In the genomic region with DNA sequence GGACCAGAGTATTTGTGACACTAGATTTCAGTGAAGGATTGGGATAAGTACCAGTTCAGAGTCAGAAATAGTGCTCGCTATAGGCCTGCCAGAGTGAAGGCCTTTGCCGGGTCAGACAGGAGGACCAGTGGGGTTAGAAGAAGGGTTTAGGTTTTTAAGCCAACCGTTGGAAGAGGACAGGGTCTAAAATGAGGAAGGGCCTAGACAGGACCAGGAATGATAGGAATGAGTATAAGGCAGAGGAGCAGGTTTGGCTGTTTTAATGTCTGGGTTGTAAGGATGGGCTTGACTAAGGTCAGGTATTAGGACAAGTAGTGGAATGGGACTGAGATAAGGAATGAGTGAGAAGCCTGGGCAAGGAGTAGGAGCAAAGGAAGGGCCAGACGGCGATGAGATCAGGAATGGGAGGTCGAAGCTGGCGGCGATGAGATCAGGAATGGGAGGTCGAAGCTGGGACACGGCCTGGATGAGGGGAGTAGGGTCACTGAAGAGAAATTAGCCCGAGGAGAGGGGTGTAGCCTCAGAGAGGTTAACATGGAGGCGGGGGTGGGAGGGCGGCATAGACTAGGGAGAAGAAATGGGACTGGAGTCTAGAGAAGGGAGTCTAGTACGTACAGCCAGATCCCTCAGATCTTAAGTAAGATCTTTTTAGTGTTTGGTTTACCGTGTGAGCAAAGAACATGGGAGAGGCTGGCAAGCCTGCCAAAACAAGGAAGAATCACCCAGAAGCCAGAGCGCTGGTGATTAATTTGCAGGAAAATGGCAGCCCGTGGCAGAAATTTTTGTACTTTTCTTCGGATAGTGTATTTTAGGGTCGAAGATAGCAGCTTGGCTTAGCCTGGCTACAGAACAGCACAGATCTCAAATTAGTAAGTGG, we compare ENCODE assay signal across 8 mouse cellular contexts. TPM values are rescaled to one million over a fixed set of nuclear protein-coding genes. Genes with fewer than 3 reads are reported as not detected.
DNase-seq lines count a peak whose midpoint lies in the region; ATAC-seq and TF ChIP-seq lines count a peak whose summit lies in the region.

No protein-coding gene starts in this region.

- H3K9me3 ChIP-seq in kidney, embryonic 15.5 days (replicated peaks) = no peaks in the 10 kb centered on the region
- H3K9me3 ChIP-seq in ES-Bruce4 (replicated peaks; ENCODE audit: control insufficient read depth, insufficient read depth, low read length, poor library complexity, severe bottlenecking) = no peaks in the 10 kb centered on the region

- no peak for TF ChIP-seq POLR2A in ES-Bruce4 (IDR thresholded peaks at IDR 0.05; ENCODE audit: insufficient read depth, low read length)
- no peak for TF ChIP-seq POLR2A in cerebellum, adult 2 months (IDR thresholded peaks at IDR 0.05; ENCODE audit: borderline replicate concordance, insufficient read depth, low read length)
- TF ChIP-seq POLR2A in small intestine, adult 2 months (IDR thresholded peaks at IDR 0.05; ENCODE audit: low read depth, low read length) = no peak

- H3K4me1 ChIP-seq in kidney, embryonic 15.5 days = peaks cover 38% of the 10 kb centered on the region
- H3K4me1 ChIP-seq in ES-Bruce4 (ENCODE audit: control insufficient read depth, insufficient read depth, low read length) = peaks cover 3% of the 10 kb centered on the region
- no peaks in the 10 kb centered on the region; the same call in none of the 2 replicates for H3K4me1 ChIP-seq in cerebellum, adult 2 months (ENCODE audit: control insufficient read depth, insufficient read depth, low read length)
- no peaks in the 10 kb centered on the region; the same call in 1 of the 2 replicates for H3K4me1 ChIP-seq in small intestine, adult 2 months (ENCODE audit: control insufficient read depth, insufficient read depth, insufficient read length, low read length)

- no peak for ATAC-seq in kidney, embryonic 15.5 days (replicated peaks; ENCODE audit: low FRiP score)
- 0 out of 2 replicates have a peak, but pooled peaks have one; percentile 18 for ATAC-seq in granulocyte monocyte progenitor cell, adult 5-6 weeks (replicated peaks; ENCODE audit: poor library complexity, severe bottlenecking)
- ATAC-seq in CD4-positive, CD25-positive, alpha-beta regulatory T cell, adult 4 months = no peak

- no peaks in the 10 kb centered on the region for H3K27me3 ChIP-seq in kidney, embryonic 15.5 days
- no peaks in the 10 kb centered on the region for H3K27me3 ChIP-seq in ES-Bruce4 (ENCODE audit: control insufficient read depth, insufficient read depth, low read length, poor library complexity, severe bottlenecking)
- H3K27me3 ChIP-seq in cerebellum, adult 2 months (ENCODE audit: control insufficient read depth, insufficient read depth, low read length) = no peaks in the 10 kb centered on the region
- H3K27me3 ChIP-seq in small intestine, adult 2 months (ENCODE audit: control insufficient read depth, insufficient read depth, low read length) = no peaks in the 10 kb centered on the region

- peak overlapping the region; percentile 93 for H3K4me3 ChIP-seq in kidney, embryonic 15.5 days (replicated peaks)
- H3K4me3 ChIP-seq in ES-Bruce4 (ENCODE audit: low read depth, low read length) = peak overlapping the region; percentile 95
- H3K4me3 ChIP-seq in cerebellum, adult 2 months (replicated peaks; ENCODE audit: insufficient read depth, low read depth, low read length) = peak overlapping the region; percentile 89
- H3K4me3 ChIP-seq in small intestine, adult 2 months (ENCODE audit: low read depth, low read length) = peak overlapping the region; percentile 78

- peak overlapping the region; percentile 82 for H3K4me2 ChIP-seq in kidney, embryonic 15.5 days

- TF ChIP-seq CTCF in ES-Bruce4 (IDR thresholded peaks at IDR 0.05; ENCODE audit: low read depth, low read length) = no peak
- TF ChIP-seq CTCF in cerebellum, adult 2 months (IDR thresholded peaks at IDR 0.05; ENCODE audit: borderline replicate concordance, insufficient read depth, low read depth, low read length) = no peak
- TF ChIP-seq CTCF in small intestine, adult 2 months (IDR thresholded peaks at IDR 0.05; ENCODE audit: extremely low read depth, insufficient read length, insufficient replicate concordance, low read depth, low read length) = no peak

- DNase-seq in kidney, postnatal 25 days = no peak
- peak; percentile 29 to 43 for DNase-seq in cerebellum, adult 2 months
- DNase-seq in liver = peak; percentile 42

- 15% methylated on average over 19 of the region's 19 CpGs for WGBS in kidney, embryonic 15.5 days
- WGBS in cerebellum, adult 2 months = 14% methylated on average over 19 of the region's 19 CpGs
- WGBS in small intestine, adult 2 months = 11% methylated on average over 19 of the region's 19 CpGs

- peak overlapping the region; percentile 94 for H3K9ac ChIP-seq in kidney, embryonic 15.5 days
- H3K9ac ChIP-seq in ES-Bruce4 (ENCODE audit: low read depth, poor library complexity, severe bottlenecking) = peak overlapping the region; percentile 97

- 0 out of 2 replicates have a peak, but pooled peaks have one; percentile 23 for TF ChIP-seq EP300 in ES-Bruce4 (IDR thresholded peaks at IDR 0.05; ENCODE audit: insufficient read depth, low read depth, low read length)

- H3K36me3 ChIP-seq in kidney, embryonic 15.5 days = no peaks in the 10 kb centered on the region
- peaks cover 9% of the 10 kb centered on the region; the same call in 1 of the 2 replicates for H3K36me3 ChIP-seq in ES-Bruce4 (ENCODE audit: control insufficient read depth, insufficient read depth, low read length, poor library complexity, severe bottlenecking)
- H3K36me3 ChIP-seq in small intestine, adult 2 months (ENCODE audit: control insufficient read depth, insufficient read depth, low read length) = no peaks in the 10 kb centered on the region

- peak overlapping the region; percentile 93 for H3K27ac ChIP-seq in kidney, embryonic 15.5 days
- H3K27ac ChIP-seq in ES-Bruce4 (ENCODE audit: insufficient read depth, low read length) = peak overlapping the region; percentile 59
- H3K27ac ChIP-seq in cerebellum, adult 2 months (ENCODE audit: insufficient read depth, low read length) = peak overlapping the region; percentile 98
- no peak overlapping the region for H3K27ac ChIP-seq in small intestine, adult 2 months (ENCODE audit: insufficient read depth, low read depth, low read length)

RNA-seq across cellular contexts. Expression of gene Usp24, which starts 1.4 kb away (rescaled TPM):
- 8.3 and 9.3 TPM in 2 replicates for polyA plus RNA-seq in kidney, embryonic 15.5 days (2015; fragmentation: Nextera tagmentation; extraction: Ambion mirVana)
- 62.7 and 64.0 TPM in 2 replicates for polyA plus RNA-seq in ES-Bruce4 (2011; ENCODE audit: insufficient read depth, insufficient read length, low read depth, missing spikeins)
- polyA plus RNA-seq in cerebellum, adult 2 months (2012; rRNA removed) = 22.4 and 22.7 TPM in 2 replicates
- 26.2 and 27.0 TPM in 2 replicates for total RNA-seq in granulocyte monocyte progenitor cell, adult 5-6 weeks (2014; fragmentation: Nextera tagmentation)
- total RNA-seq in granulocyte monocyte progenitor cell, adult 5-6 weeks (2017) = 34.9 and 35.5 TPM in 2 replicates
- polyA plus RNA-seq in small intestine, adult 2 months (2012; rRNA removed) = 3.2 and 5.8 TPM in 2 replicates
- 10 to 100 TPM in 1 of 2 experiments, 1 to 10 TPM in 1; 9.9 to 12.9 TPM for polyA plus RNA-seq in CD4-positive, CD25-positive, alpha-beta regulatory T cell, adult 4 months (2017; shearing (Covaris generic))

Comparison
In these comparisons a context has a peak if more than half of its experiments do, and no peak if none do; other contexts are left out.
1. DNase-seq: peak in cerebellum, adult 2 months (2 of 2) and liver (single experiment); none in kidney, postnatal 25 days (0 of 2).
2. Peak in every context shown above with its lines, with median percentiles within 50 percentile points of each other: H3K4me3 ChIP-seq.